In the genomic region with DNA sequence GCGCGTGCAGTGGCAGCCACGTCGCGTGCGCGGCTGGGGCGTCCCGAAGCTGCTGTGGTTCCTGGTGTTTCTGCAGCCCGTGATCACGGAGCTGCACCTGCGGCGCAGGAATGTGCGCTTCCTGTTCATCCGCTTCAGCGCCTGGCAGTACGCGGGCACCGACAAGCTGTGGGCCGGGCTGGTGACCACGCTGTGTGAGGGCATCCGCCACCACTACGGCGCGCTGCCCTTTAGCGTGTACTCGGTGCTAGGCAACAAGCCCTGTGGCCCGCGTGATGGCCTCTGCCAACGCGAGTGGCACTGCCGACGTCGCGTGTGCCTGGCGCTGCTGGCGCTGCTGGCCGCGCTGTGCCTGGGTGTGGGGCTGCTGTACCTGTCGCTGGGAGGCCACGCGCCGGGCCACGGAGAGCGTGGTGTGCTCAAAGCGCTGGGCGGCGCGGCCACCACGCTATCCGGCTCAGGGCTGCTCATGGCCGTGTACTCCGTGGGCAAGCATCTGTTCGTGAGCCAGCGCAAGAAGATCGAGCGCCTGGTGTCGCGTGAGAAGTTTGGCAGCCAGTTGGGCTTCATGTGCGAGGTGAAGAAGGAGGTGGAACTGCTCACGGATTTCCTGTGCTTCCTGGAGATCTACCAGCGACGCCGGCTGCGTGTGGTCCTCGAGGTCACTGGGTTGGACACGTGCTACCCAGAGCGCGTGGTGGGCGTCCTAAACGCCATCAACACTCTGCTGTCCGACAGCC, we compare ENCODE assay signal across 8 mouse cellular contexts. TPM values are rescaled to one million over a fixed set of nuclear protein-coding genes. Genes with fewer than 3 reads are reported as not detected.
DNase-seq lines count a peak whose midpoint lies in the region; ATAC-seq and TF ChIP-seq lines count a peak whose summit lies in the region.

No protein-coding gene starts in this region.

- no peak for ATAC-seq in intestine, embryonic 15.5 days
- ATAC-seq in neural tube, embryonic 15.5 days (ENCODE audit: low FRiP score), result peak; percentile 37; the same call in 1 of the 2 replicates

- H3K4me1 ChIP-seq in heart, adult 2 months (ENCODE audit: control insufficient read depth, insufficient read depth, low read length), result no peaks in the 10 kb centered on the region
- peaks cover 11% of the 10 kb centered on the region for H3K4me1 ChIP-seq in thymus, adult 2 months (replicated peaks; ENCODE audit: control insufficient read depth, insufficient read depth, low read length)
- H3K4me1 ChIP-seq in intestine, embryonic 15.5 days (replicated peaks), result peaks cover 24% of the 10 kb centered on the region
- peaks cover 34% of the 10 kb centered on the region for H3K4me1 ChIP-seq in neural tube, embryonic 15.5 days

- intact Hi-C loops in heart, adult 2 months (cut with DNase I), result no loop called here

- TF ChIP-seq POLR2A in heart, adult 2 months (IDR thresholded peaks at IDR 0.05; ENCODE audit: insufficient read depth, low read depth, low read length), result no peak
- TF ChIP-seq POLR2A in thymus, adult 2 months (IDR thresholded peaks at IDR 0.05; ENCODE audit: control insufficient read depth, extremely low read depth, insufficient read depth, low read length, poor library complexity), result no peak

- peak overlapping the region; percentile 93 for H3K4me2 ChIP-seq in intestine, embryonic 15.5 days (replicated peaks)
- H3K4me2 ChIP-seq in neural tube, embryonic 15.5 days, result peak overlapping the region; percentile 87

- WGBS in heart, adult 2 months, result 9% methylated on average over 72 of the region's 72 CpGs
- WGBS in thymus, adult 2 months, result 3% methylated on average over 72 of the region's 72 CpGs
- WGBS in intestine, embryonic 15.5 days, result 10% methylated on average over 72 of the region's 72 CpGs
- 12% methylated on average over 72 of the region's 72 CpGs for WGBS in neural tube, embryonic 15.5 days

- TF ChIP-seq EP300 in heart, adult 2 months (IDR thresholded peaks at IDR 0.05; ENCODE audit: insufficient read depth, low read depth, low read length), result no peak

- no peaks in the 10 kb centered on the region for H3K36me3 ChIP-seq in heart, adult 2 months (ENCODE audit: control insufficient read depth, insufficient read depth, low read length)
- no peaks in the 10 kb centered on the region for H3K36me3 ChIP-seq in thymus, adult 2 months (ENCODE audit: control insufficient read depth, insufficient read depth, low read length)
- H3K36me3 ChIP-seq in intestine, embryonic 15.5 days, result no peaks in the 10 kb centered on the region
- H3K36me3 ChIP-seq in neural tube, embryonic 15.5 days, result no peaks in the 10 kb centered on the region

- no peak for TF ChIP-seq CTCF in heart, adult 2 months (IDR thresholded peaks at IDR 0.05)
- TF ChIP-seq CTCF in thymus, adult 2 months (IDR thresholded peaks at IDR 0.05; ENCODE audit: borderline replicate concordance, control insufficient read depth, extremely low read depth, insufficient read depth, low read length, poor library complexity), result no peak

- H3K9me3 ChIP-seq in intestine, embryonic 15.5 days, result no peaks in the 10 kb centered on the region
- H3K9me3 ChIP-seq in neural tube, embryonic 15.5 days (replicated peaks), result no peaks in the 10 kb centered on the region

- H3K27me3 ChIP-seq in heart, adult 2 months (ENCODE audit: control insufficient read depth, insufficient read depth, low read length), result peaks cover 17% of the 10 kb centered on the region
- H3K27me3 ChIP-seq in thymus, adult 2 months (ENCODE audit: control insufficient read depth, insufficient read depth, low read length), result peaks cover 9% of the 10 kb centered on the region; the same call in 1 of the 2 replicates
- H3K27me3 ChIP-seq in intestine, embryonic 15.5 days (replicated peaks), result peaks cover 74% of the 10 kb centered on the region
- peaks cover 74% of the 10 kb centered on the region for H3K27me3 ChIP-seq in neural tube, embryonic 15.5 days (replicated peaks)

- peak overlapping the region; percentile 39 for H3K4me3 ChIP-seq in heart, adult 2 months
- peak overlapping the region; percentile 36; the same call in 1 of the 2 replicates for H3K4me3 ChIP-seq in thymus, adult 2 months (ENCODE audit: control insufficient read depth, insufficient read depth, low read length)
- peak overlapping the region; percentile 43 for H3K4me3 ChIP-seq in intestine, embryonic 15.5 days (replicated peaks)
- peak overlapping the region; percentile 41 for H3K4me3 ChIP-seq in neural tube, embryonic 15.5 days (replicated peaks)

- no peak overlapping the region for H3K9ac ChIP-seq in heart, adult 2 months (ENCODE audit: low read depth, low read length)
- 0 out of 2 replicates have a peak overlapping the region, but pooled peaks have one; percentile 41 for H3K9ac ChIP-seq in intestine, embryonic 15.5 days
- H3K9ac ChIP-seq in neural tube, embryonic 15.5 days (replicated peaks), result peak overlapping the region; percentile 45

- DNase-seq in heart, adult 2 months, result no peak
- DNase-seq in heart, adult 11 months, result no peak
- no peak for DNase-seq in thymus, adult 2 months
- DNase-seq in thymus, postnatal 36 days, result no peak
- no peak for DNase-seq in natural killer cell, adult 2 months (ENCODE audit: low spot score in 2 of 2)
- DNase-seq in urinary bladder, adult 2 months (ENCODE audit: low spot score), result no peak

- H3K79me2 ChIP-seq in heart, adult 2 months (replicated peaks; ENCODE audit: control insufficient read depth, insufficient read depth, low read length), result no peaks in the 10 kb centered on the region

- H3K27ac ChIP-seq in heart, adult 2 months, result no peak overlapping the region
- H3K27ac ChIP-seq in thymus, adult 2 months (ENCODE audit: control insufficient read depth, insufficient read depth, low read length), result no peak overlapping the region
- H3K27ac ChIP-seq in intestine, embryonic 15.5 days, result no peak overlapping the region
- H3K27ac ChIP-seq in neural tube, embryonic 15.5 days (replicated peaks), result no peak overlapping the region

RNA-seq across cellular contexts. Expression of gene Nkpd1, which starts 5.5 kb away (rescaled TPM):
- total RNA-seq in heart, adult 2 months (2021), result not detected
- 0.06 TPM in 1 of 2 replicates, not detected in the other for polyA plus RNA-seq in heart, adult 2 months (2012; rRNA removed)
- polyA plus RNA-seq in thymus, adult 2 months (2012; rRNA removed), result 1.1 and 1.2 TPM in 2 replicates
- 0.10 and 0.11 TPM in 2 replicates for polyA plus RNA-seq in intestine, embryonic 15.5 days (2015; fragmentation: Nextera tagmentation; extraction: Ambion mirVana)
- 1.2 and 1.5 TPM in 2 replicates for polyA plus RNA-seq in neural tube, embryonic 15.5 days (2015; fragmentation: Nextera tagmentation; extraction: Ambion mirVana)
- polyA plus RNA-seq in urinary bladder, adult 2 months (2012; rRNA removed), result 1.5 and 1.6 TPM in 2 replicates

RNA-seq across cellular contexts. Expression of gene Trappc6a, which starts 15.0 kb away (rescaled TPM):
- 10 to 100 TPM; 32.2 to 33.5 TPM for total RNA-seq in heart, adult 2 months (2021)
- polyA plus RNA-seq in heart, adult 2 months (2012; rRNA removed), result 32.9 and 45.0 TPM in 2 replicates
- polyA plus RNA-seq in thymus, adult 2 months (2012; rRNA removed), result 86.7 and 90.2 TPM in 2 replicates
- polyA plus RNA-seq in intestine, embryonic 15.5 days (2015; fragmentation: Nextera tagmentation; extraction: Ambion mirVana), result 124 and 137 TPM in 2 replicates
- 39.2 and 58.6 TPM in 2 replicates for polyA plus RNA-seq in neural tube, embryonic 15.5 days (2015; fragmentation: Nextera tagmentation; extraction: Ambion mirVana)
- 58.7 and 77.3 TPM in 2 replicates for polyA plus RNA-seq in urinary bladder, adult 2 months (2012; rRNA removed)

RNA-seq across cellular contexts. Expression of gene Bloc1s3, which starts 15.0 kb away (rescaled TPM):
- 1 to 10 TPM; 2.2 to 2.5 TPM for total RNA-seq in heart, adult 2 months (2021)
- 3.9 and 5.4 TPM in 2 replicates for polyA plus RNA-seq in heart, adult 2 months (2012; rRNA removed)
- 13.2 and 15.5 TPM in 2 replicates for polyA plus RNA-seq in thymus, adult 2 months (2012; rRNA removed)
- 1.9 and 2.2 TPM in 2 replicates for polyA plus RNA-seq in intestine, embryonic 15.5 days (2015; fragmentation: Nextera tagmentation; extraction: Ambion mirVana)
- polyA plus RNA-seq in neural tube, embryonic 15.5 days (2015; fragmentation: Nextera tagmentation; extraction: Ambion mirVana), result 3.9 and 5.0 TPM in 2 replicates
- 6.6 and 7.4 TPM in 2 replicates for polyA plus RNA-seq in urinary bladder, adult 2 months (2012; rRNA removed)

RNA-seq across cellular contexts. Expression of gene Ppp1r37, which starts 39.7 kb away (rescaled TPM):
- total RNA-seq in heart, adult 2 months (2021), result 10 to 100 TPM; 58.0 to 69.5 TPM
- polyA plus RNA-seq in heart, adult 2 months (2012; rRNA removed), result 56.0 and 66.4 TPM in 2 replicates
- polyA plus RNA-seq in thymus, adult 2 months (2012; rRNA removed), result 130 and 137 TPM in 2 replicates
- polyA plus RNA-seq in intestine, embryonic 15.5 days (2015; fragmentation: Nextera tagmentation; extraction: Ambion mirVana), result 18.3 and 21.8 TPM in 2 replicates
- 41.0 and 42.3 TPM in 2 replicates for polyA plus RNA-seq in neural tube, embryonic 15.5 days (2015; fragmentation: Nextera tagmentation; extraction: Ambion mirVana)
- polyA plus RNA-seq in urinary bladder, adult 2 months (2012; rRNA removed), result 61.4 and 64.8 TPM in 2 replicates

RNA-seq across cellular contexts. Expression of gene Zfp296, which starts 53.9 kb away (rescaled TPM):
- total RNA-seq in heart, adult 2 months (2021), result under 1 TPM; 0.42 to 0.43 TPM
- polyA plus RNA-seq in heart, adult 2 months (2012; rRNA removed), result 0.82 and 1.0 TPM in 2 replicates
- 4.5 and 4.7 TPM in 2 replicates for polyA plus RNA-seq in thymus, adult 2 months (2012; rRNA removed)
- polyA plus RNA-seq in intestine, embryonic 15.5 days (2015; fragmentation: Nextera tagmentation; extraction: Ambion mirVana), result 0.63 and 0.95 TPM in 2 replicates
- polyA plus RNA-seq in neural tube, embryonic 15.5 days (2015; fragmentation: Nextera tagmentation; extraction: Ambion mirVana), result 0.23 and 0.61 TPM in 2 replicates
- 6.2 and 7.0 TPM in 2 replicates for polyA plus RNA-seq in urinary bladder, adult 2 months (2012; rRNA removed)
